Mouse (Mus musculus): Measurements from ENCODE around the gene Dyx1c1.

- no peak for TF ChIP-seq CHD2 (IDR thresholded peaks at IDR 0.05; ENCODE audit: low read depth, low read length)
- no peak for TF ChIP-seq MAFK (IDR thresholded peaks at IDR 0.05; ENCODE audit: insufficient read depth, low read depth, low read length)
- TF ChIP-seq HCFC1 (IDR thresholded peaks at IDR 0.05; ENCODE audit: borderline replicate concordance, insufficient read depth, low read length): no peak
- TF ChIP-seq ZC3H11A (IDR thresholded peaks at IDR 0.05; ENCODE audit: borderline replicate concordance, low read depth, low read length): no peak
These were observed 42.9 kb downstream of the Dyx1c1 start for GRCm38 (mm10) chr9:73001314-73002011.

Data from ES-E14 (cell line).